Mouse (Mus musculus) heart, postnatal 0 days (tissue): ENCODE measurements at regions not wholly inside any gene's neighbourhood (a gene's known extent, or its start where the extent isn't known, plus 50 kb on each side); places are given as distances from the start of the nearest gene placed in this dataset.

Experiments used
- CTCF ChIP-seq: IDR thresholded peaks from 2 replicates; pipeline ENCODE4 v1.5.1; 2016; ENCODE audit warnings: antibody characterized with exemption, control low read depth, low read depth
- EP300 ChIP-seq: IDR thresholded peaks from 2 replicates; pipeline ENCODE4 v1.6.1; 2016; ENCODE audit warnings: antibody characterized with exemption, low read depth

DNA sequence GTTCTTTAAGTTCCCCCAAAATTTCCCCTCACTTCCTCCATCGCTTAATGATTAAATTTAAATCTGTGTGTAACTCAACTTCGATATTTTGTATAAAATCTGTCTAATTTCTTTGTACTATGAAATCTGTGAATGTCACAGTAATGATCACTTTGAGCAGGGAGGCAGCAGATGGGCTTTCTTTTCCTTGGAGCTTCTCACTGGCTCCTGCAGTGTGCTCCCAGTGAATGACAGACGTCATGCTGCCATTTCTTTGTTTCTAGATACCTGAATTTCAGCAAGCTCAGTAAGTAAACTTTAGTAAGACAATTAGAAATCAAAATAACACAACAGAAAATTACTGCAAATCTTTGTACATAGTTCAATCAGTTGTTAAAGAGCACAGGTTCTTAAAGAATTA, 102.3 kb upstream of the Tmeff2 start:
- TF ChIP-seq EP300 = no peak
- no peak for TF ChIP-seq CTCF
